Mouse (Mus musculus) heart, embryonic 12.5 days (tissue): ENCODE results near the gene Lama5. TPM values are rescaled to one million over a fixed set of nuclear protein-coding genes. Genes with fewer than 3 reads are reported as not detected.
A peak's percentile ranks its signal among the peaks of the same experiment; 100 is the strongest.

Experiments used
- ATAC-seq: fragments of 200-750 bp; cut with Nextera tagmentation; 2 replicates; pipeline ENCODE4 v1.8.0; 2017; ENCODE audit warnings: moderate TSS enrichment, moderate library complexity; ENCODE audit not compliant: insufficient number of reproducible peaks, low FRiP score
- H3K27ac ChIP-seq: fragments of 300-500 bp; sonication (generic); 2 replicates; pipeline ENCODE4 v1.5.1; 2016; ENCODE audit warnings: mild to moderate bottlenecking, moderate library complexity; ENCODE audit not compliant: poor library complexity, severe bottlenecking
- H3K27me3 ChIP-seq: fragments of 300-500 bp; sonication (generic); replicated peaks from 2 replicates; pipeline ENCODE4 v1.6.1; 2016; ENCODE audit warnings: mild to moderate bottlenecking, moderate library complexity
- H3K36me3 ChIP-seq: fragments of 300-500 bp; sonication (generic); 2 replicates; pipeline ENCODE4 v1.6.1; 2016; ENCODE audit warnings: mild to moderate bottlenecking, moderate library complexity
- H3K4me1 ChIP-seq: fragments of 300-500 bp; sonication (generic); replicated peaks from 2 replicates; pipeline ENCODE4 v1.6.1; 2016; ENCODE audit warnings: mild to moderate bottlenecking
- H3K4me2 ChIP-seq: fragments of 300-500 bp; sonication (generic); 2 replicates; pipeline ENCODE4 v1.6.1; 2016; ENCODE audit warnings: mild to moderate bottlenecking, moderate library complexity
- H3K4me3 ChIP-seq: fragments of 300-500 bp; sonication (generic); 2 replicates; pipeline ENCODE4 v1.5.1; 2016; ENCODE audit warnings: mild to moderate bottlenecking
- H3K9ac ChIP-seq: fragments of 300-500 bp; sonication (generic); 2 replicates; pipeline ENCODE4 v1.6.1; 2016; ENCODE audit warnings: mild to moderate bottlenecking, moderate library complexity
- H3K9me3 ChIP-seq: fragments of 300-500 bp; sonication (generic); replicated peaks from 2 replicates; pipeline ENCODE4 v1.6.1; 2016; ENCODE audit warnings: mild to moderate bottlenecking, moderate library complexity
- WGBS: fragments of 180-500 bp; shearing (Covaris S2); methylation state at CpG from one replicate; pipeline ENCODE4 v1.1.7; 2016; 5-methylcytosine and 5-hydroxymethylcytosine counted together
- polyA plus RNA-seq: library from polyadenylated mRNA; unstranded; fragments of >200 nt; fragmentation: Nextera tagmentation; extraction: Ambion mirVana; gene quantifications from 2 replicates; pipeline ENCODE4 v1.2.1, GENCODE M21; 2016

Lama5 gene
- 31.7 and 38.1 TPM in 2 replicates for polyA plus RNA-seq

DNA sequence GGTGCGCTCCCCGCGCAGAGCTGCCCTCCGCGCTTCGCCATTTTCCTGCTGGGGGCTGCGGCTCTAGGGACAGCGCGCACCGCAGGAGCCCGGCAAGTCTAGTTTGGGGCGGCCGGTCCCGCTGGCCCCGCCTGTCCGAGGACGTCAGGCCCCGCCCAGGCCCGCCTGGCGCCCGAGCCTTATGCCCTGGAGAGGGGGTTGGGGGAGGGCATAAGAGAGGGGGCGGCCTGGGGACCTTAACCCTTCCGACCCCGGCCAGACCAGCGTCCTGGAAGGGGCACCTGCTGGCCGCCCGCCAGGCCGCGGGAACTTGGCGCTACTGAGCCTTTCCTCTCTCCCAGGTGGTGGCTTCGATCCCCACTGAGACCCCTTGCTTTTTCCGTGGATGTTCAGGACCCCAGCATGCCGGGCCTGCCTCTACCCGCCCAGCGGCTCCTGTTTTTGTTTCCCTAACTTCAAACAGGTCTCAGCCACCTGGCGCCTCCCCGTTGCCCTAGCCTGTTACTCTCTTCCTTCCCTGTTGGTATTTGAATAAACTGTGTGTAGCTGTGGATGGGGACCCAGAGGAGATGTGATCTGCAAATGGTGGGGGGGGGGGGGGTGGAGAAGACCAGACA, at the start of gene Lama5:
Gene Lama5 (minus strand): TSS at position 98 of the 617 bp plus-strand sequence.
- H3K36me3 ChIP-seq = no peaks in the 10 kb centered on the region
- peaks cover 75% of the 10 kb centered on the region for H3K4me1 ChIP-seq
- H3K9ac ChIP-seq = peak within 1 kb of the TSS; percentile 88
- 1% methylated on average over 34 of the region's 37 CpGs for WGBS
- no peaks in the 10 kb centered on the region for H3K9me3 ChIP-seq
- H3K4me3 ChIP-seq = peak within 1 kb of the TSS; percentile 75
- 0 out of 2 replicates have a peak within 1 kb of the TSS, but pooled peaks have one; percentile 31 for H3K27ac ChIP-seq
- H3K4me2 ChIP-seq = peak within 1 kb of the TSS; percentile 98
- 0 out of 2 replicates have a peak, but pooled peaks cover 5% of the 10 kb centered on the region for H3K27me3 ChIP-seq
- peak; percentile 76 for ATAC-seq

DNA sequence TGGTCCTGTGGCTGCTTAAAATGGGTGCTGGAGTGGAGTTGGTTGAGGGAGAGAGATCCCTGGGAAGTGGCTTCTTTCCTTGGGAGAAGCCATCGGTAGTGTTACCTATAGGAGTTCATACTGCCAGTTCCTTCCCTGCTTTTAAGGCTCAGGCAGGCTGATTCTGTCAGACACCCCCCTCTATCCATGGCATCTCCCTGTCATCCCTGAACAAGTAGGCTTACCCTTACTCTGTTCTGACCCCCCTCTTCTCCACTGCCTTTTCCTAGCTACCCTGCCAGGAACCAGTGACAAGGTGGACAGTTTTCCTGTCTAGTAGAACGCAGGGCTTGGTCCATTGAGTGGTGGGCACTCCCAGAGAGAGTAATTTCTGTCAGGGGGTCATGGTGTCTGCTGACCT, 48.9 kb upstream of the Lama5 start:
- no peak overlapping the region for H3K4me3 ChIP-seq
- H3K36me3 ChIP-seq = peaks cover 10% of the 10 kb centered on the region
- peaks cover 56% of the 10 kb centered on the region for H3K4me1 ChIP-seq
- no peak for ATAC-seq
- no peaks in the 10 kb centered on the region for H3K27me3 ChIP-seq
- H3K9ac ChIP-seq = no peak overlapping the region
- no peak overlapping the region for H3K4me2 ChIP-seq
- H3K27ac ChIP-seq = no peak overlapping the region
- H3K9me3 ChIP-seq = no peaks in the 10 kb centered on the region
- 81% methylated on average over 2 of the region's 2 CpGs for WGBS

DNA sequence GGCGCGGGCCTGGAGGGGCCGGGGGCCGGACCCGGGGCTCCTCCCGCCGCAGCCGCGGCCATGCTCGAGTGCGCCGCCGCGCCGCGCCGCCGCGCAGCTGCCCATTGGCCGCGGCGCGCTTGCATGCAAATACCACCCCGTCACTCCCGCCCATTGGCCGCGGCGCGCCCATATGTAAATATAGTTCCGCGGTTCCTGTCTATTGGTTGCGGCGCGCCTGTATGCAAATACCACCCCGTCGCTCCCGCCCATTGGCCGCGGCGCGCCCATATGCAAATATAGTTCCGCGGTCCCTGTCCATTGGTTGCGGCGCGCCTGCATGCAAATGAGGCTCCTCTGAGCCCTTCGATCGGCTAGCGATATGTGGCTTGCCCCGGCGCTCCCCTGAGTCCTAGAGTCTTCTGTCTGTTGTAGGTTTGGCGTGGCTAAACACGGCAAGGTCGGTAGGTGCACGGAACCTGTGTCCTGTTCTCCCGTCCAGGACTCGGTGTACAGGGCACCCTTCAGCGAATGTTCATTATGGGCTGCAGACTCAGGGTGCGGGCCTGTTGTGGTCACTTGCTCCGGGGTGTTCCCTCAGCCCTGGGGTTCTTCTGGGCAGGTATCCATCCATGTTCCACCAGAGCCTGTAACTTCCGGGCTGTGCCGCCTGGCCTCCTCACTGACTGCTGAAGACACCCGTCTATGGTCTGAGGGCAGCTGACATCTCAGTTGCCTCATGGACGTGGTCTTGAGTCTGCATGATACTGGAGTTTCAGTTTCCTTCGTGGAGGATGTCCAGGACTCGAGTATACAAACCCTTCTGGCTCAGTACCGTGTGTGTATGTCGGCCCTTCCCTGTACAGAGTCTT, 48.0 kb upstream of the Lama5 start, which contains the start of gene Cables2:
Gene Cables2 (minus strand): TSS at position 103 of the 851 bp plus-strand sequence.
- Histone ChIP-seq H3K27ac (peak within 1 kb of the TSS; percentile 61; the same call in 1 of the 2 replicates), H3K9ac (peak within 1 kb of the TSS; percentile 93), H3K9me3 (no peaks in the 10 kb centered on the region), H3K4me3 (peak within 1 kb of the TSS; percentile 83), H3K27me3 (no peaks in the 10 kb centered on the region), H3K4me2 (peak within 1 kb of the TSS; percentile 94), H3K36me3 (peaks cover 10% of the 10 kb centered on the region), H3K4me1 (peaks cover 56% of the 10 kb centered on the region)
- WGBS = 7% methylated on average over 68 of the region's 68 CpGs
- peak; percentile 93 for ATAC-seq

DNA sequence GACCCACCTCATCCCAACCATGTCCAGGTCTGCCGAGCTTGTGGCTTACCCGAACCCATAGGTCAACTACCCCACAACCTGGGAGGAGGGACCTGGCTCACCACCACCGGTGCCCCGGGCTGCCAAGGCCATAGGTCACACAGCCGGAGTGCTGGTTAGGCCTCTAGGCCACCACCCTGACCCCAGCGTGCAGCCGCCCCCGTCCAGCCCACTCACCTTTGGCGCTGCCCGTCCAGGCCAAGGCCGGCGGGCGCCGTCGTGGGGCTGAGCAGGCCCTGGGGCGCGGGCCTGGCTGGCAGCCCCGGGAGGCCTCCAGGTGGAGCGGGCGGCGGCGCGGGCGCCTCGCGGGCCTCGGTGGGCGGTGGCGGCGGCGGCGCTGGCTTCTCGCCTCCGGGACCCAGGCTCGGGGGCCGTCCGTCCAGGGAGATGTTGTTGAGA, 47.2 kb upstream of the Lama5 start:
- peak overlapping the region; percentile 94 for H3K4me2 ChIP-seq
- H3K36me3 ChIP-seq = peaks cover 17% of the 10 kb centered on the region
- ATAC-seq = peak; percentile 39
- H3K9me3 ChIP-seq = no peaks in the 10 kb centered on the region
- no peaks in the 10 kb centered on the region for H3K27me3 ChIP-seq
- H3K9ac ChIP-seq = peak overlapping the region; percentile 93
- 1% methylated on average over 37 of the region's 37 CpGs for WGBS
- peak overlapping the region; percentile 61; the same call in 1 of the 2 replicates for H3K27ac ChIP-seq
- H3K4me1 ChIP-seq = peaks cover 54% of the 10 kb centered on the region
- peak overlapping the region; percentile 83 for H3K4me3 ChIP-seq

DNA sequence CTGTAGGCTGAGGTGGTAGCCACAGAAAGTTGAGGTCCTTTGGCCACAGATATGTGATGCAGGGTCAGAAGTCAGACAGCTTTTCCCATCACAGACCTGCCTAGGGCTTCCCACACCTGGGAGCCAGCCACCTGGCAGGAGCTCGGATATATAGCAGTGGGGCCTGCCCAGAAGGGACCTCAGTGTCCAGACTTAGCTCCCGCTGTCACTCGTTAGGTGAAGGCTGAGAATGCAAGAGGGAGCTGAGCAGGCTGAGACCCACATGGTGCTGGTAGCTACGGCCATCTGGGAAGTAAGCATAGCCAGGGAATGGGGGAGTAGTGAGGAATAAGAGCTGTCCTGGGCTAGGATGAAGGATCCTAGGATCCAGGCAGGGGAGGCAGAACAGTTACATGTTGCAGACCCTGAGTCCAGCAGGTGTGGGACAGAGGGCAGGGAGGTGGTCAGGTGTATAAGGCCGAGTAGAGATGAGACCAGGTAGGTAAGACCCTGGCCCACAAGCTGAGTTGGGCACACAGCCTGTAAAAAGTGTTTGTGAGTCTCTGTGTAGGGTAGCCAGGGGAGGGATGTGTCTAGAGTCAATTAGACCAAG, 46.2 kb upstream of the Lama5 start:
- ATAC-seq = no peak
- Histone ChIP-seq H3K36me3 (peaks cover 25% of the 10 kb centered on the region), H3K9ac (peak overlapping the region; percentile 93), H3K4me1 (peaks cover 44% of the 10 kb centered on the region), H3K9me3 (no peaks in the 10 kb centered on the region), H3K27me3 (no peaks in the 10 kb centered on the region), H3K27ac (no peak overlapping the region), H3K4me3 (peak overlapping the region; percentile 83), H3K4me2 (peak overlapping the region; percentile 94)
- 73% methylated on average over 5 of the region's 5 CpGs for WGBS

DNA sequence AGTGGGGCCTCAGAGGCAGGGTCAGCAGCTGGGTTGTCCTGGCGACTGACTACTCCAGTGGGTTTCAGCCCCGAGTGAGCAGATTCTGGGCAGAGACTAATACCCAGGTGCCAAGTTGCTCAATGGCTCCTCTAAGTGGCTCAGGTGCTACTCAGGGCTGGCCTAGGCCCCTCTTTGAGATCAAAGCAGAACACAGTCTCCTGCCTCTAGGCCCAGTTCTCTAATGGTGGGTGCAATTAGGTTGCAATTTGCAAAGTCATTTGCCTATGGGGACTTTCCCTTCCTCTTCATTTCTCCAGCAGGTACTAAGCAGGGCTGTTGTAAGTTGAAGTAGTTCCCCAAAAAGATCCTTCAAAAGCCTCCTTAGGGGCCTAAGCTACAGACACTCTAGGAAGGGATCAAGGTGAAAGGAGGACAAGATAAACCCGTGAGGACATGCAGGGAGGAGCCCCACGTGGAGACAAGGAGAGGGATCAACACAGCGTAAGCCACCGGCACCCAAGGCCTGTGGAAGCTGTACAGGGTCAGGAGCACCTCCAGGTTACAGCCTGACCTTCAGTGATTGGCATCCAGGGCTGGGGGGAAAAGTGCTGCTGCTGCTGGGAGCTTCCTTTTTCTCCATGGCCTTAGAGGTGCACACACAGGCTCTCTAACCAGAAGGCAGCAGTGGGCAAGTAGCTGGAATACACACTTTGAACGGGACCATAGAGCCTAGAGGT, 45.0 kb upstream of the Lama5 start:
- no peak overlapping the region for H3K27ac ChIP-seq
- H3K4me3 ChIP-seq = no peak overlapping the region
- no peak for ATAC-seq
- H3K4me1 ChIP-seq = peaks cover 34% of the 10 kb centered on the region
- WGBS = 69% methylated on average over 7 of the region's 7 CpGs
- peaks cover 34% of the 10 kb centered on the region for H3K36me3 ChIP-seq
- H3K9me3 ChIP-seq = no peaks in the 10 kb centered on the region
- no peak overlapping the region for H3K4me2 ChIP-seq
- 0 out of 2 replicates have a peak overlapping the region, but pooled peaks have one; percentile 16 for H3K9ac ChIP-seq
- no peaks in the 10 kb centered on the region for H3K27me3 ChIP-seq

DNA sequence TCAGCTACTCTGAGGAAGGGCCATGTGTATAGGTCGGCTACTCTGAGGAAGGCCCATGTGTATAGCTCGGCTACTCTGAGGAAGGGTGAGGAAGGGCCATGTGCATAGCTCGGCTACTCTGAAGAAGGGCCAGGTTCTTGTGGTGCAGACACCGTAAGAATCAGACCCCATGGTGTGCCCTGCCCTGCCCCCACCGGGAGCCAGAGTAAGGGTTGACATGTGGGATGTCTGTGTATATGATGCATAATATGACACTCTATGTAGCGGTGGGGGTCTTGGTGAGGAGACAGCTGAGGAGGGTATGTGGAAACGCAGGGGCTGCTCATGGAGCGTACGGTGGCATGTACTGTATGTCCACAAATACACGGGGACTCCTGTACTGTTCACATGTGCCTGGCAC, 43.7 kb upstream of the Lama5 start:
- Histone ChIP-seq H3K27ac (no peak overlapping the region), H3K4me2 (no peak overlapping the region), H3K9me3 (no peaks in the 10 kb centered on the region), H3K36me3 (peaks cover 37% of the 10 kb centered on the region), H3K27me3 (no peaks in the 10 kb centered on the region), H3K9ac (no peak overlapping the region), H3K4me1 (peaks cover 29% of the 10 kb centered on the region), H3K4me3 (no peak overlapping the region)
- 89% methylated on average over 10 of the region's 10 CpGs for WGBS
- no peak for ATAC-seq

DNA sequence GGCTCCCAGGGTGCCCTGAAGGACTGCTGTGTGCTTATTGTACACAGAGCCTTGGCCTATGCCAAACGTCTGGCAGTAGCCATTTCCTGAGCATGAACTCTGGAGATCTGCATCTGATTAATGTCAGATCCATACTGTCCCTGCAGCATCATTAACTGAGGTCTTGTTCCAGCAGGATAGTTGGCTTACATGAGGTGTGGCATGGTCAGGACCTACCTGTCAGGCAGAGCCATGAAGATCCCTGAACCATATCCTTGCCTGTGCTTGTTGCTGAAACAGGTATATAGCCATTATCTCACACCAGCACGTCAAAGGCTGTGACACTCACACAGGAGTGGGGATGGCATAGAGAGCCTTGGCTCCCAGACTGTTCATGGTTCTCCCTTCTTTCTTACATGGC, 42.3 kb upstream of the Lama5 start:
- H3K27ac ChIP-seq = no peak overlapping the region
- ATAC-seq = no peak
- H3K9me3 ChIP-seq = no peaks in the 10 kb centered on the region
- H3K4me3 ChIP-seq = no peak overlapping the region
- H3K36me3 ChIP-seq = peaks cover 50% of the 10 kb centered on the region
- H3K4me2 ChIP-seq = no peak overlapping the region
- no peaks in the 10 kb centered on the region for H3K27me3 ChIP-seq
- 64% methylated on average over 2 of the region's 2 CpGs for WGBS
- no peak overlapping the region for H3K9ac ChIP-seq
- H3K4me1 ChIP-seq = peaks cover 25% of the 10 kb centered on the region

DNA sequence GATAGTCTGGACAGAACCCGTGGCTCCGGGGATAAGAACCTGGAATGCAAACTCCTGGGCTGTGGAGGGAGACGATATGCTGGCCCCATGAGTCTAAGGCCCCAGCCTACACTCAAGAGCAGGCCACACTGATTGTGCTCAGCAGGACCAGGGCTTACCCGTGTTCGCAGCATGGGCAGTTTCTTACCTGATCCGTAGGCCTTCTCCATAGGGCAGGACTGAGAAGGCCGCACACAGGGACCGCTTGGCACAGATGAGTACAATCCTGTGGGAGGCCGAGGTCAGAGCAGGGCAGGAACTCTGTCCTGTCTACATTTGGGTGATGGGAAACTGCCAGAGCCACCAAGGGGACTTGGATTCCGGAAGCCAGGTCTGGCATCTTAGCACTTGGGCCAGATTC, 37.2 kb upstream of the Lama5 start:
- no peak overlapping the region for H3K4me3 ChIP-seq
- H3K4me1 ChIP-seq = peaks cover 26% of the 10 kb centered on the region
- no peaks in the 10 kb centered on the region for H3K9me3 ChIP-seq
- no peak overlapping the region for H3K4me2 ChIP-seq
- peak overlapping the region; percentile 38; the same call in 1 of the 2 replicates for H3K9ac ChIP-seq
- no peak overlapping the region for H3K27ac ChIP-seq
- no peaks in the 10 kb centered on the region for H3K27me3 ChIP-seq
- WGBS = 75% methylated on average over 10 of the region's 10 CpGs
- peaks cover 80% of the 10 kb centered on the region for H3K36me3 ChIP-seq
- ATAC-seq = no peak

DNA sequence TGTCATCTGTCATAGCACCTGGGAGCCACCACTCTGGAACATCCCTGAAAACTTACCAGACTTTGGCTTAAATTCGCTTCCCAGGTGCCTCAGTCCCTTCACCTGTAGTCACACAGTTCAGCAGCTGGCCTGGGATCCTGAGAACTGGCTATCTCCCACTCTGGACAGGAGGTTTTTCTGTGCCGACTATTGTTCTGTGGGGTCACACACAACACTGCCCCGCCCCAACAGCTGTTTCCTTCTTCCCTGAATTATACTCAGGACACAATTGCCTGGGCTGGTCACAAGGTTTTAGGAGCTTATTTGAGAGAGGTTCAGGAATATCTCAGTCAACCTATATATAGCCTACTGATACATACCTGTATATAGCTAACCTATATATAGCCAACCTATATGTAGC, 36.8 kb upstream of the Lama5 start:
- Histone ChIP-seq H3K36me3 (peaks cover 77% of the 10 kb centered on the region), H3K4me2 (no peak overlapping the region), H3K4me1 (peaks cover 27% of the 10 kb centered on the region), H3K4me3 (no peak overlapping the region), H3K9me3 (no peaks in the 10 kb centered on the region), H3K27me3 (no peaks in the 10 kb centered on the region), H3K27ac (no peak overlapping the region), H3K9ac (no peak overlapping the region)
- 68% methylated on average over 3 of the region's 3 CpGs for WGBS
- ATAC-seq = no peak
